Mouse (Mus musculus) lung, adult 2 months (tissue): ENCODE measurements around the gene Zfp12.

Experiments
- CTCF ChIP-seq: fragments of 200-500 bp; IDR thresholded peaks from 2 replicates; pipeline ENCODE4 v1.5.1; 2011; ENCODE audit warnings: mild to moderate bottlenecking, low read length, control low read depth; ENCODE audit not compliant: insufficient read depth
- POLR2A ChIP-seq: fragments of 200-500 bp; IDR thresholded peaks from 2 replicates; pipeline ENCODE4 v1.6.1; 2011; ENCODE audit warnings: low read depth, mild to moderate bottlenecking, control low read depth, low read length, borderline replicate concordance; ENCODE audit errors: extremely low read depth

GRCm38 (mm10) chr5:143272540-143273330 is 37.8 kb downstream of the Zfp12 start:
- TF ChIP-seq CTCF (no peak), POLR2A (no peak)
